Mouse (Mus musculus) layer of hippocampus, adult 9-11 months (tissue): Measurements from ENCODE around the gene Ffar1.
"Not testable (repeated sequence)": the region's sequence is repeated elsewhere in the genome, so short reads cannot be mapped to it uniquely, and the experiment has no call there.

Source experiments
- DNase-seq: peaks from one replicate; pipeline ENCODE4 v3.0.0; 2022

Ffar1 gene

DNA sequence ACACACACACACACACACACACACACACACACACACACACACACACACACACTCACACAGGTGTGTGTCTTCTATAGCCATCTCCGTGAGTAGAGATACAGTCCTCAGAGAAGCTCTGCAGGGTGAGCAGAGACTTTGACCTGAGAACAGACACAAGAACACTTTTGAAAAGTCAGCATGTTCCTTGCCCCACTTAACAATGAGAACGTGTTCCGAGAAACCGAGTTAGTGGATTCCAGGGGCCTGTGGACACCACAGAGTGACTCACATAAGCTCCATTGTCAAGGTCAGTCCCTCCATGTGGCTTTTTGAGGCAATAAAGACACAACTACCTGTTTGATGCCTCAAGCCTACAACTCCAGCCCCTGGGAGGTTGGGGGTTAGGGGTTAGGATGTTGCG is 14.0 kb downstream of the Ffar1 start:
- DNase-seq: no peak

DNA sequence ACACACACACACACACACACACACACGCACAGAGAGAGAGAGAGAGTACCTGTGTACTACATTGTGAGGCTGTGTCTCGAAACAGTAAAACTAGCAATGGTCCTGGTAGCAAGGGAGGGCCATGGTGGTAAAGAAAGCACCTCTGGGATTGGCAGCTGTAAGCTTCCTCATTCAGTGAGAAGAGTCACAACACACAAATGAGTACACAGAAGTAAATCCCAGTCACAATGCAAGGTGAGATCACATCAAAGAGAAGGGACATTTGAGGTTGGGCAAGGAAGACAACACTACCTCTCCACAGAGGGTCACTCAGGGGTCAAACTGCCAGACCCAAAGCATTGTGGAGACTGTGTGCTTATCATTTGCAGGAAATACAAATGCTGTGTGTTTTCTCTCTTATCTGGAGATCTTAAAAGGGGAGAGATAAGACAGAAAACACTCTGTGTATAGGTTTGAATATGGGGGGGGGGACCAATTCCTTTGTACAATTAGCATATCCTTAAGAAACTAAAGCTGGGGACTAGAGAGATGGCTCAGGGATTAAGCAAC is 14.8 kb downstream of the Ffar1 start:
- DNase-seq: no peak

DNA sequence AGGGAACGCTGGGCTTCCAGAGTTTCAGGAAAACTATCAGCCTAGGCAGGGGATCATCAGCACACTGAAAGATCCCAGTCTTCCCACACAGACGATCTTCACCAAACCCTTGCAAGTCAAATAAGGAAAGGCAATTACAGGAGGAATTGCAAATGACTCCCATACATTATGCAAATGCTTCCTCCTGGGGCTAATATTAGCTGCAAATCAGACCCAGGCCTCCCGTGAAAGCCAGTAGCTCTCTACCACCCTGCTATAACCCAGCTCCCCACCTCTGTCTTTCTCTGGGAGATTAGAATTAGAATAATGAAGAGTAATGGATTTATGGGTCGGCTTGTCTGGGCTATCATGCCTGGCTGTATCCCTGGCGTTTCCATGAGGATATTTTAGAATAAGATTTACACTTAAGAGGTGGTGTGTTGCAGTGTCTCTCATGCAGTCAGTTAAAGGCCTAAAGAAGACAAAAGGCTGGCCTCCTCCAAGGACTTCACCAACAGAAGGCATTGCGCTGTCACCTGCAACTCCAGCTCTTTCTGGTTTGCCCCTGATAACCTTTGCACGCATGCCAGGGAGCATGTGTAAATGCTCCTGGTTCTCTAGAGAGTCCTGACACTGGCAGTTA is 16.6 kb downstream of the Ffar1 start:
- no peak for DNase-seq

DNA sequence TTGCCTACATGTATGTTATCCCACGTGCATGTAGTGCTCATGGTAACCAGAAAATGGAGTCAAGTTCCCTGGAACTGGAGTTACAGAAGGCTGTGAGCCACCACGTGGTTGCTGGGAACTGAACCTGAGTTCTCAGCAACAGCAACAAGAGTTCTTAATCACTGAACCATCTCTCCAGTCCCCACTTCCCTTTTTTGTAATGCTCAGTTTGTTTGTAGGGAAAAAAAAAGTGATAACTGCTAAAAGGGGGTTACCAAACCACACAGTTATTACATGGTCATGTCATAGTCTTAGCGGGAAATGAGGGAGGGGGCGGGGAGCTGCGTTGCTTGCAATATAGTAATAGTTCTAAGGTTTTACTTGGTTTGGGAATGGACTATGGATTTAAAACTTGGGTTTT is 19.3 kb downstream of the Ffar1 start:
- DNase-seq: no peak

DNA sequence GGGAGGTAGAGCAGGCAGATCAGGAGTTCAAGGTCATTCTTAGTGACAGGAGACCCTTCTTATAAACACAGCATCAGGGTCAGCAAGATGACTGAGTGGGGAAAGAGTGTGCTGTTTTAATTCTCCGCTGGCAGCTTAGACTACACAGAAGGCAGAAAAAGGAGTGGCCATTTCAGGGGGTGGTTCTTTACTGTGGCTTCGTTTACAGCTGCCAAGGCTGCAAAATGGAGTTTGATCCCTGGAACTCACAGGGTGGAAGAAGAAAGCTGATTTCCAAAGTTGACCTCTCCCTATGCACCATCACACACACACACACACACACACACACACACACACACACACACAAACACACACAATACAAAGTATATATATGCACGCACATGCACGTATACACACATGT is 20.0 kb downstream of the Ffar1 start:
- no peak for DNase-seq

DNA sequence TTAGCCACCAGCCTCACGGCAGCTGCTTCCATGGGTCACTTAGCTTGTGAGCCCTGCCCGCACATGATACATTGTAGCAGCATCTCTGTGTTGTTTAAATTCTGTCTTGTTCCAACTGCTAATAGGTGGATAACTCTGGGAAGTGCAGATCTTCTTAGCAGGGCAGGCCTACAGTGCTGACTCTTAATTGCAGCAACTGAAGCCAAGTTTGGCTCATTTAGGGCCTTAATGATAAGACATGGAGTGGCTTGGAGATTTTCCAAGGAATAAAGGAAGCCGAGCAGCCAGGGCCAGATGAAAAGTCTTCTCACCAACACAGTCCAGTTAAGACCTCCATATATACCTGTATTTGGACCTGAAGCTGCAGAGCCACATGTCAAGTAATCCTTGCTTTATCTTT is 21.1 kb downstream of the Ffar1 start:
- no peak for DNase-seq

DNA sequence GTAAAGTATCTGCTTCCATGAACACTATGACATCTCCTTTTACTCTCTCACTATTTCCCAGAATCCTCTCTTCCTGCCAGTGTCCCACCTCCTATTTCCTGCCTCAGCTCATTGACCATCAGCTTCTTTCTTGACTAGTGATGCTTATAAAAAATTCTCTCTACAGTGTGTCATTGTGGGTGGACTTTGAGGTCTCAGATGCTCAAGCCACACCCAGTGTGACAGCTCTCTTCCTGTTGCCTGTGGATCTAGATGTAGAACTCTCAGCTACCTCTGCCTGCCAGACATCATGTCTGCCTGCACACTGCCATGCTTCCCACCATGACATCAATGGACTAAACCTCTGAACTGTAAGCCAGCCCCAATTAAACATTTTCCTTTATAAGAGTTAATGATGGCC is 24.1 kb downstream of the Ffar1 start:
- no peak for DNase-seq

DNA sequence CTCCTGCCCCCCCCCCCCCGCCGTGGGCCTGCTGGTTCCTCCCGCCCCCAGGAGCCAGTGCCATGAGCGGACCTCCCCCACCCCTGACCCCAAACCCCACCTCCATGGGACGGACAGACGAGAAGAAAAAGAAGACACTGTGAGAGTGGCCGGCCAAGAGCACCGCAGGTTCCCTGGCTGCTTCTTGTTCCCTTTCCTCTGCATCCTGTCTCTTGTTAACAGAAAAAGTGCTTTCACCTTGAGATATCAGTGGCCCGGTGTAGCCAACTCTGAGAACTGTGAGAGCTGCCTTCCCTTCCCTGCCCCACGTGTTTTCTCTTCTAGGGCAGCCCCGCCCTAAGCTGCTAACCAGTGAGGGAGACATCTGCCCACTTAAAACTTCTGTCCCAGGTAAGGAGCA is 28.7 kb downstream of the Ffar1 start:
- not testable (repeated sequence) for DNase-seq

DNA sequence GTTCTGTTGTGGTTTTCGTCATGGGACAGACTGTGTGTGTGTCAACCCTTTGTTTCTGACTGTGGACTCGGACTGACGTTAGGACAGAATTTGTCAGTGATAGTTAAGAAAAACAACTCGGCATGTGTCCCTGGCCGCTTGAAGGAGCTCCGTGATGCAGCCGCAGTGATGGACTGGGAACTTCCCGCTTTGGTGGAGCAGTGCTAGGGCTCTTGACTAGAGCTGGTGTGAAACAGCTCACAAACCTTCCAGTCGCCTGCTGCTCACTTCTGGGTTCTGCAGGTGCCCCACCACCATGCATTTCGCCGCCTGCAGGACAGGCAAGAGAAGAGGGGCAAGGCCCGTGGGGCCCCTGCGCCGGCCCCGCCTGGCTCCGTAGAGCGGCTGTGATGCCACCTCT is 29.1 kb downstream of the Ffar1 start:
- no peak for DNase-seq

DNA sequence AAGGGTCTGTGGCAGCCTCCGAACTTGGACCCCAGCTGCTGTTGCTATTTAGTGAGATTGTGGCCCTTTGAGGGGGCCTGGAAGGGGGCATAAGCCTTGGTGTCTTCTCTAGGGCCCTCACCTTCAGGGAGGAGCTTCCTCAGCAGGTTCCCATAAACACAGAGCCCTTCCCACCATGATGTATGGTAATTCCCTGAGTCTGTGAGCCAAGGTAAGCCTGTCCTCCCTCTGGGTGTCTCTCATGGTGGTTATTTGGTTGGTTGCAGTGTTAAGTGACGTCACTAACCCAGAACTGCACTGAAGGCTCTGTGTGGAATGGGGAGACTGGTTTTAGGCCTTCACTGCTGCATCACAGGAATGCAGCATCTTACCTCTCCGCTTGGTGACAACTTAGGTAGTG is 31.9 kb downstream of the Ffar1 start:
- DNase-seq: no peak

DNA sequence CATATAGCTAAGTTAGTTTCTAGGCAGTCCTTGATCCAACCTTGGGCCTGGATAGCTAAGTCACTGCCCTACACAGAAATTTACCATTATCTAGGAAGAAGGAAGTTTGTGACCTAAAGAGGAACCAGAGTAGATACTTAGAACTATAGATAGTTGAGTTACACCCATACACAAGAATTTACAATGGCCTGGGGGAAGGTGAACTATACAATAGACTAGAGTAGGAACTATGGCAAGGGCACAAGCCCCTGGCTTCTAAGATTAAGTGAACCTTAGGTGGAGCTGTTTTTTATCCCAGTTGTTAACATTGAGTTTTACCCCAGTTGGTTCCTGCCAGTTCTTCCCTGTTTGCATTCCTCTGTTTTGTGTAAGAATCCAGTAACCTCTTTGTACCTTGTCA is 32.5 kb downstream of the Ffar1 start:
- DNase-seq: not testable (repeated sequence)

DNA sequence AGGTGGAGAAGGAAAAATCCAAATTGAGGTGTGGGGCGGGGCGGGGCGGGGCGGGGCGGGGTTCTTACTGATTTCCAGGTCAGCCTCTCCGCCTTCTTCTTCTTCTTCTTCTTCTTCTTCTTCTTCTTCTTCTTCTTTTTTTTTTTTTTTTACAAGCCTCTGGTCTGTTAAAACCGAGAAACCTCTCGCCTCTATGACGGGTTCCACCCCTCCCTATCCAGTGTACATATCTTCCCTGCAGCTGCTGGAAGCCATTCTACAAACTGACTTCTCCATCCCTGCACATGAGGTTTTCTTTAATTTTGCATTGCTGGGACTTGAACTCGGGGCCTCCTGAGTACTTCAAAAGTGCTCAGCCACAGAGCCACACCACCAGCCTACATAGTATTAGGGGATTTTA is 34.7 kb downstream of the Ffar1 start:
- DNase-seq: no peak

DNA sequence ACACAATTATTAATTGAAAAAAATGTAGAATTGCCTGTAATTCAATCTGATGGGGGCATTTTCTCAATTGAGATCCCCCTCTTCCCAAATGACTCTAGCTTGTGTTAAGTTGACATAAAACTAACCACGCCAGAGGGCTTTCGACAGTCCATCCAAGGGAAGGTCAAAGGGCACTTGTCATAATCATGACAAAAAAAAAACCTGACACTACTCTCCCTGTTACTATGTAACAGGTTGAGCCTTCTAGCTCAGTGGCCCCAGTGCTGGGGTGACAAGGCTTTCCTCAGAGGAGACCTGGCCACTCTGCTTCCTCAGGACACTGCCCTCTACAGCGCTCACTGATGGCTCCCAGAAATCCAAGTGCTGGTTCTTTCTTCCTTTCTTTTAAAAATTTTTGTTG is 37.1 kb downstream of the Ffar1 start:
- DNase-seq: no peak

DNA sequence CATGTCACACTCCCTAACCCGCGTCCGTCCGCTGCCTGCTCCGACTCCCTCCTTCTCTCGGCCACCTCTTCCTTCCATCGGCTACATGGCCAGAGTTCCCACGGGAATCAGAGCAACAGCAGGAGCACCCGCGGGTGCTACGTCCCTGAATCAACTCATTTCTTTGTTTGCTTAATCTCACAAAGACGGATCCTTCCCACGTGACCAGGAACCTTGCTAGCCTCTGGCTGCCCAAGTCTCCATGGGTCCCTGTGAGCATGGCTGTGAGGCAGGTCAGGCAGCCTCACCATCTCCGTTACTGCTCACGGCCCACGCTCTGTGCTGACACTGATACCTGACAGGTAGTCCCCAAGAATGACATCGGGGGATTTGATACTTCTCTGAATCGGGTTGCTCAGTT is 37.7 kb downstream of the Ffar1 start, which contains the start of gene Ffar2:
Gene Ffar2, minus strand, starts transcription at position 101 of the 400 bp plus-strand sequence.
- no peak for DNase-seq

DNA sequence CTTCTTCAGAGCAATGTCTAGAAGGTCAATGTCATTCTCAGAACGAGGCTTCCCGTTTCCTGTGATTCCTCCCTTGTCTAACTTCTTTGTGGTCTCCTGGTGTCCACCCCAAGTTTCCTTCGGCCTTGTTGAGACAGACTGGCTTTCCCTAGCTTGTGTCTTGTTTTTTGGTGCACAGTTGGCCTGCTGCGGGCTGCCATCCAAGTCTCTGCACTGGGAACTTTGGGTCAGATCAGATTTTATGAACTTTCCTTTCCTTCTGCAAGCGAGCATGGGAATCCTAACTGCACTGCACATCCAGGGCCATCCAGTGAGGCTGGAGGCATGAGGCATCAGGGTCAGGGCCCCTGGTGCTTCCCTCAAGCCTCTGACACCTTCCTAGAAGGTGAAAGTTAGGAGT is 39.8 kb downstream of the Ffar1 start:
- DNase-seq: no peak

DNA sequence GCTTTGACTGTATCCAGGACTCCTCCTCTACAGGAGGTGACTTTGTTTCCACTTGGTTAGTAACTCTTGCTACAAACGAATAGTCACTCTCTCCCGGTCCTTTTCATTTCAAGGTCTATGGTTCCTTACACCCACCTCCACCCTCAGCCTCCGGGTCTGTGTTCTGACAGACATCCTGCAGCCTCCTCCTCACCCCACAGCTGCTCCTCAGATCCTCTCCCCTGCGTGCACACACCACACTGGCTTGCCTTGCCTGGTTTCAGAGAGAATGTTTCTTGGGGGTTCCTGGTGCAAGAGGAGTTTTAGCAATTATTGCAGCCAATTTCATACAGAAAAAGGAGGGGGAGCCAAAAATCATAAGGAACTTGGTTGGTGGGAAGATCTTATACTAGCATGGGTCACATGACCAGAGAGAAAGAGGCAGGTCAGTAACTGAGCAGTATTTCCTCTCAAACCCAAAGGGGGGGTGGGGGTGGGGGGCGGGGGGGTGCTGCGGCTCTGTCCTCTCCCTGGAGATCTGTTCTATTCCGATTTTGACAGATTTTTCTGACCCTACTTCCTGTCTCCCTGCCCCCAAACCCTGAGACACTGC is 40.4 kb downstream of the Ffar1 start:
- DNase-seq: no peak

DNA sequence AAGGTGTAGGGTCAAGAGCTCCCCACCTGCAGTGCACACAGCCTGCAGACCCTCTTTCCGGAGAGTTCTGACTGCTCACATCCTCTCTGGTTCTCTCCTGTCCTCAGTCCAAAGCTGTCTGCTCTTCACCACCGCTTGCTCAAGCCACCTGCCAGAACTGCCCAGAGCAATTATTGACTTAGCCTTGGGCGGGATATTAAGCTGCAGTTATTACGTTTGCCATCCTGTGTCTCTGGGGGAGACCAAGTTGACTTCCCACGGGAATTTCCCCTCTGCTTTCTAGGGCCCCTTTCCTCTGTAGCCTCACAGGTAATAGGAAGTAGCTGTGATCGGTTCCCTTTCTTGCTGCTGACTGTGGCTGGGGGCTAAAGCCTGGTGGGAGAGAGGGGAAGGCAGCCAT is 41.2 kb downstream of the Ffar1 start:
- no peak for DNase-seq

DNA sequence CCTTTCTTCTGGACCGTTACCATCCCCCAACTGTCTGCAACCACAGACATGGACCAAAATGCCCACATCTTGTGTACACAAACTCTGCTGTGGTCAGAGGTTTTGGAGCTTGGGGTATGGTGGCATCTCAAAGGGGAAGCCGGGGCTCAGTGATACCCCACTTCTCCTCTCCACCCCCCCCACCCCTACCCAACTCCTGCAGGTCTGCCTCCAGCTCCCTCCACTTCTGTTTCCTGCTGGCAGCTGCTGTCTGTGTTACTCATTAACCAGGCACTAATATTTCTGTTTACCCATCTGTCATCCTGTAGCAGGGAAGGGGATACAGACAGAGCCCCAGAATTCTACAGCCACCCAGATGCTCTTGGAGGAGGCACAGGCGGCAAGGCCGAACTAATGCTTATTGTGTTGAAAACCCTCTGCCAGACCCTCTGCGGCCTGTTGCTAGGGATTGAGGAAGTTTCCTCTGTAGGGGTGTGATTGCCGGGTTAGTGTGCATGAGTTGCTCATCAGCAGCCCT is 49.0 kb downstream of the Ffar1 start:
- peak; percentile 19 for DNase-seq

DNA sequence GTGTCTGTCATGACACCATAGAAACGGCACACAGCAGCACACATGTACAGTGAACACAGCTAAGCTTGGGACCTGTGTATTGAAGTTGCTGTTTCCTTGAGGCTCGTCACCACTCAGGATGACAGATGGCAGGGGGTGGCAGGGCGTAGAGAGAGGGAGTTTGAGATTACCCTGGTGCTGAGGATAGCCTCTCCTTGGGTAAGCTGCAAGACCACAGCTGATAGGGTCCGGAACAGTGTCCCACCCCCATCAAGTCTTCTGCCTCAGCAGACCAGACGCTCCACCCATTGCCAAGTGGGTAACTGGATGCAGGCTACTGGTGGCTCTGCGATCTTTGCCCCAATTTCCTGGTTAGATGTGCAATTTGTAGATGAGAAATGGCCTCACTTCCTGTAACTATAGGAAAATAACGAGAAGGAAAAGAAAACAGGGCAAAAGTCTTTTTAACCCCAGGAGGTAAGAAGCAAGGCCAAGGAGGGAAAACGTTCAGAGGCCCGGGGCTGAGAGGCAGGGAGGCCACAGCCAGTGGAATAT is 49.5 kb downstream of the Ffar1 start:
- DNase-seq: no peak

DNA sequence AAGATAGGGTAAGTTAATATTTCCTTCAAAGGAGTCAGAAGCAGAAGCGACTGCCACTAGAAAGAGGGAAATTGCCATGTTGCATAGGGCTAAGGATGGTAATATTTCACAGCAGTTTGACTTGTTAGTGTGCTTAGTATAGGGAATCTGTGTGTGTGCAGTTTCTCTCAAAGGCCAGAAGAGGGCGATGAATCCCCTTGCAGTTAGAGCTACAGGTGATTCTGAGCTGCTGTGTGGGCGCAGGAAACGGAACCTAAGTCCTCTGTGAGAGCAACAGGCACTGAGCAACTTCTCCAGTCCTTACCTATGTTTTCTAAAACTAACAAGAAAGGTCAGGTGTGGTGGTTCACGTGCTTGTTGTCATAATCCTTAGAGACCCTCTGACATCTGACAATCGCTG is 51.0 kb downstream of the Ffar1 start:
- no peak for DNase-seq
